Mouse (Mus musculus): ENCODE measurements at regions not wholly inside any gene's neighbourhood (a gene's known extent, or its start where the extent isn't known, plus 50 kb on each side); places are given as distances from the start of the nearest gene placed in this dataset.
"Not testable (repeated sequence)": the region's sequence is repeated elsewhere in the genome, so short reads cannot be mapped to it uniquely, and the experiment has no call there.

- DNase-seq (ENCODE audit: low read depth, low spot score): no peak
Measured at GRCm38 (mm10) chr12:115311956-115312355, 735.6 kb upstream of the Zfp386 start.

DNA sequence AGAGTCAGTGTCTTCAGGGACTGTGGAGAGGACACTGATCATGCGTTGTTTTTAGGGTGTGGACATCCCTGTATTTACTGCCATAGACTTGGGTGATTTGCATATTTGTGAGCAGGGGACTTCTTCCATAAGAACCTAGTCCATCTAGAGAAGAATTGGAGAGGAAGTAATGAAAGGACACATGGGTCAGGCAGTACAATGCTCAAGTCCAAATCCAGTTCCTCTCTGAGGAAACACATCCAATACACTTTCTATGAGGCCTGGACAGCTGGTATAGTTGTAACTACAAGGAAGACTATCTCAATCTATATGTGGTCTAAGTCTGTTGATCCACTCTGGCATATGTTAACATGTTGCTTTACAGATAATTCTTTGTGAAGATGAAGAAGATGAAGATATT lies 734.9 kb upstream of the Zfp386 start:
- not testable (repeated sequence) for DNase-seq (ENCODE audit: low read depth, low spot score)

- DNase-seq (ENCODE audit: low read depth, low spot score): not testable (repeated sequence)
Measured at GRCm38 (mm10) chr12:115320641-115321040, 726.9 kb upstream of the Zfp386 start.

DNA sequence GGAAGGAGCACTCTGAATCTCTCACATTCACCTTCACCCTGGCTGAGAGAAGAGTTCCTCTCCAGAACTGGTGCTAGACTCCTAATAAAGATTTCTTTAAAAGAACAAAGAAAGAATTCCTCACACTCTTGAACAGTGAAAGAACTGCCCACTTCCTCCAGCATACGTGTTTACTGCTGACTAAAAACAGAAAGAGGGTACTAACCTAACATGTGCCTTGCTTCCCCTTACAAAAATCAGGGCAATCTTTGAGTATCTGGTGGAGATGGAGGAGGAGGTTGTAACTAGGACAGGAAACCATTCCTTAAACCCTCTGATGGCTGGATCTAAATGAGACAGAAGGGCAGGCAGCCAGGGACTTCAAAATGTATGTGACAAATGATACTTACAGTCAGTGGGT lies 719.1 kb upstream of the Zfp386 start:
- no peak for DNase-seq (ENCODE audit: low read depth, low spot score)

GRCm38 (mm10) chr12:115334770-115335169 lies 712.8 kb upstream of the Zfp386 start:
- not testable (repeated sequence) for DNase-seq (ENCODE audit: low read depth, low spot score)

GRCm38 (mm10) chr12:115336594-115336993 lies 710.9 kb upstream of the Zfp386 start:
- no peak for DNase-seq (ENCODE audit: low read depth, low spot score)

DNA sequence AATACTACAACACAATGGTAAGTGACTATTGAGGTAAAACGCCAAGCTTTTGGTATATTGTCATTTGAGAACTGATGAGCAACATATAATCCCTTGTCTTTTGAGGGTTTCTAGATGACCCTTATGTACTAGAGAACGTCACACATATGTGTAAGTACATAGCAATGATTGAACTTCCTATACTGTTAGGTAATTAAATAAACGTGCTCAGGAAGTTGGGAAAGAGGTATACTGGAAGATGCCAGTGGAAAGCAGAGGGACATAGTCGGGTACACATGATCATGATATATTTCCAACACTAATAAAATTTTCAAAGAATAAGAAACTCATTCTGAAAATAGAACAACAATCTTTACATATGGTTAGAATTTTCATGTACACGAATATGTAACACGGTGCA lies 701.4 kb upstream of the Zfp386 start:
- DNase-seq (ENCODE audit: low read depth, low spot score): not testable (repeated sequence)

GRCm38 (mm10) chr12:115359050-115359449 lies 688.5 kb upstream of the Zfp386 start:
- not testable (repeated sequence) for DNase-seq (ENCODE audit: low read depth, low spot score)

DNA sequence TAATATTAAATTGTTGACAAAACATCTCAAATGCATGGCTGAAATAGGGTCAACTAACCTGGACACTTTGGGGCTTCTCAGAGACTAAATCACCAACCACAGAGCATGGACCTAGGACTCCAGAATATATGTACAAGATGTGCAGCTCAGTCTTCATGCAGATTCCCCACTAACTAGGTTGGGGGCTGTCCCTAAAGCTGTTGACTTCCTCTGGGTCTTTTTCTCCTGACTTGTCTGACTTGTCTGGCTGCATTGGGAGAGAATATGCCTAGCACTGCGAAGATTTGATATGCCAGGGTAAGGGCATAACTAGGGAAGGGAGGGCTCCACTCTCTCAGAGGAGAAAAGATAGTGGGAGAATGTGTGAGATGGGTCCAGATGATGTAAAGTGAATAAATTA lies 681.9 kb upstream of the Zfp386 start:
- not testable (repeated sequence) for DNase-seq (ENCODE audit: low read depth, low spot score)

DNA sequence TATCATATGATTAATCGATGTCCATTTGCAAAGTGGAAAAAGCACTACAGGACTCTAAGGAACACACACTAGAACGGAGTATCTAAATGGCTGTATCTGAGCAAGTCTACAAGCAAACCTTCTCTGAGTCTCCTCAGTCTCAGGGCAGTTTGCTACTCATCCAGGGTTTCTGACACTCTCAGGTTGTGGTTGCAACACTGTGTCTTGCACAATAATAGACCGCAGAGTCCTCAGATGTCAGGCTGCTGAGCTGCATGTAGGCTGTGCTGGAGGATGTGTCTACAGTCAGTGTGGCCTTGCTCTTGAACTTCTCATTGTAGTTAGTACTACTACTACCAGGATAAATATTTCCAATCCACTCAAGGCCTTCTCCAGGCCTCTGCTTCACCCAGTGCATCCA lies 675.7 kb upstream of the Zfp386 start:
- not testable (repeated sequence) for DNase-seq (ENCODE audit: low read depth, low spot score)

DNA sequence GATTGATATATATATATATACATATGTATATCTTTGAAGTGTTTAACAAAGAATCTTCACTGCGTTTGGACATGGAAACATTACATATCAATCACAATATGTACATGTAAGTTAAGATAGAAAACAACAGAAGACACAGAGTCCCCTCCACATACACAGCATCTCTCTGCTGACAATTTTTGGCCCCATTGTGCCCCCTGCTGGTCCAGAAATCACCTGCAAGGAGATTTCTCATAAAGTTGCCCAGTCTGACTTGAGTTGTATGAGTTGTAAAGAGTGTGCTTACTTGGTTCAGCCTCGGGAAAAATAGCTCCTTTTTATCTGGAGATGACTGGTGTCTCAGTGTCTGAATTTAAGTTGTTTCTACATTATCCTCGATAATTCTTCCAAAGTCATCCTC lies 674.5 kb upstream of the Zfp386 start:
- DNase-seq (ENCODE audit: low read depth, low spot score): not testable (repeated sequence)

DNA sequence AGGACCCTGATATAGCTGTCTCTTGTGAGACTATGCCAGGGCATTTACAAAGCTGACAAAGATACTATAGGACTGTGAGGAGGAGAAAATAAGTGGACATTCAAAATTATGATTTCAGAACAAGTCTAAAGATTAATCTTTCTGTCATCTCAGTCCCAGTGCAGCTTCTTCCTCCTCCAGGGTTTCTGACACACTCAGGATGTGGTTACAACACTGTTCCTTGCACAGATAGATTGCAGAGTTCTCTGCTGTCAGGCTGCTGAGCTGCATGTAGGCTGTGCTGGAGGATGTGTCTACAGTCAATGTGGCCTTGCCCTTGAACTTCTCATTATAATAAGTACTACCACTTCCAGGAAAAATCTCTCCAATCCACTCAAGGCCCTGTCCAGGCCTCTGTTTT lies 661.0 kb upstream of the Zfp386 start:
- DNase-seq (ENCODE audit: low read depth, low spot score): not testable (repeated sequence)

GRCm38 (mm10) chr12:115404116-115404515 lies 643.4 kb upstream of the Zfp386 start:
- DNase-seq (ENCODE audit: low read depth, low spot score): no peak

- DNase-seq (ENCODE audit: low read depth, low spot score): no peak
Measured at GRCm38 (mm10) chr12:115404657-115405056, 642.9 kb upstream of the Zfp386 start.

- DNase-seq (ENCODE audit: low read depth, low spot score): not testable (repeated sequence)
Measured at GRCm38 (mm10) chr12:115446247-115446646, 601.3 kb upstream of the Zfp386 start.

DNA sequence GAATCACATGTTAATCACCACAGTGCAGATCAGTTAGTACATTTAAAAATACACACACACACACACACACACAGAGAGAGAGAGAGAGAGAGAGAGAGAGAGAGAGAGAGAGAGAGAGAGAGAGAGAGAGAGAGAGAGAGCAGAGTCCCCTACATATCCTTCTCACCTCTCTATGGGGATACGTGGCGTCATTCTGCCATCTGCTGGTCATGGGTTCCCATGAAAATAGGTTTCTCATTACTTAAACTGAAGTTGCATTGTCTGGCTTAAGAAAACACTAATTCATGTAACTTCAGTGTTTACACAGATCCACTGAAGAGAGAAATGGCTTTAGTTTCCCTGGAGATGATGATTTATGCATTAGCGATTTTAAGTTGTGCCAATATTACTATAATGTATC lies 594.9 kb upstream of the Zfp386 start:
- DNase-seq (ENCODE audit: low read depth, low spot score): not testable (repeated sequence)

DNA sequence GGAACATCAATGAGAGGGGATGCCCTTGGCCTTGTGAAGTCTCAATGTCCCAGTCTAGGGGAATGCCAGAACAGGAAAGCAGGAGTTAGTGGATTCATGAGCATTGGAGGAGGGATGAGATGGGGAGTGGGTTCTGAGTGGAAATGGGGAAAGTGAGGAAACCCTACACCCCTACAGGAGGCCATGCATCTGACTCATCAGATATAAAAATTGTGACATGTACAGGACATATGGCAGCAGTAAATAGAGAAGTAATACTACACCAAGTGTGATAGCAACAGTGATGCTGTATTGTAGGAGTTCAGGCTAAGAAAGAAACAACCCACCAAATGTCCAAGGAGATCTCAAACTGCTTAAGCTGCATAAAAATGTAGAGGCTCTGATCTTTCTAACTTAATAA lies 582.7 kb upstream of the Zfp386 start:
- not testable (repeated sequence) for DNase-seq (ENCODE audit: low read depth, low spot score)

GRCm38 (mm10) chr12:115468015-115468414 lies 579.5 kb upstream of the Zfp386 start:
- DNase-seq (ENCODE audit: low read depth, low spot score): not testable (repeated sequence)

DNA sequence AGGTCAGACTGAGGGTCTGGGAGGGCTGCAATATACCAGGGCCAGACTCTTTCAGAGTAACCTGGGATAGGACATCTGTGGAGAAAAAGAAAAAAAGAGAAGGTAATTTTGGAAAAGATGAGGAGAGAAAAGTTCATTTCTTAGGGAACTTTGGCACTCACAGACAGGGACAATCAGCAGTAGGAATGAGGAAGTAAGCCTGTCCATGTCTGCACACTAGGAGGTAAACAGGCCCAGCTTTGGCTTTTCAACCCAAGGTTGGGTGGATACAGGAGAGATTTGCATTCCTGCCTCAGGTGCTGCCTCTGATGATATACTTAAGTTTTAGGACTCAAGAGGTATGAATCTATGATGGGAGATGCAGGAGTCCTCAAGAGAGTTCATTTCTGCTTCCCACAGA lies 579.0 kb upstream of the Zfp386 start:
- not testable (repeated sequence) for DNase-seq (ENCODE audit: low read depth, low spot score)

GRCm38 (mm10) chr12:115498865-115499264 lies 548.7 kb upstream of the Zfp386 start:
- no peak for DNase-seq (ENCODE audit: low read depth, low spot score)

GRCm38 (mm10) chr12:115507285-115507684 lies 540.2 kb upstream of the Zfp386 start:
- DNase-seq (ENCODE audit: low read depth, low spot score): not testable (repeated sequence)

DNA sequence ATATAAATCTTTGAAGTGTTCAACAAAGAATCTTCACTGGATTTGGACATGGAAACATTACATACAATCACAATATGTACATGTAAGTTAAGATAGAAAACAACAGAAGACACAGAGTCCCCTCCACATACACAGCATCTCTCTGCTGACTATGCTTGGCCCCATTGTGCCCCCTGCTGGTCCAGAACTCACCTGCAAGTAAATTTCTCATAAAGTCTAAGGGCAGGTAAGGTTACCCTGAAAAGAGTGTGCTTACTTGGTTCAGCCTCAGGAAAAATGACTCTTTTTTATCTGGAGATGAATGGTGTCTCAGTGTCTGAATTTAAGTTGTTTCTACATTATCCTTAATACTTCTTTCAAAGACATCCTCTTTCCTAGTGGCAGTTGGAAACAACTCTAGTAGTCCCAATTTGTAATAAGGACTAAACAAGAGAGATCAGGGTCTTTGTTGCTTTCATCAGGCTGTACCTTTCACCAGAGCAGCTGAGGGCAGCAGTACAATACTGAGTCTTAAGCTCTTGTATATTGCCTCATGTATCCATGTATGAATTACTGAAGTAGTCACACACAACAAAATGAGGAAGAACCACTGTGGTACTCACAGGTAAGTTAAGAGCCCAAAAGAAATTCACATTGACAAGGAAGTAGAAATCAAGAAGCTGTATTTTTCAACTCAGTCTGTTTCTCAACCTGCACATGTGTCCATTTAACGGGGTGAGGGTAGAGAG lies 538.7 kb upstream of the Zfp386 start:
- DNase-seq (ENCODE audit: low read depth, low spot score): not testable (repeated sequence)

DNA sequence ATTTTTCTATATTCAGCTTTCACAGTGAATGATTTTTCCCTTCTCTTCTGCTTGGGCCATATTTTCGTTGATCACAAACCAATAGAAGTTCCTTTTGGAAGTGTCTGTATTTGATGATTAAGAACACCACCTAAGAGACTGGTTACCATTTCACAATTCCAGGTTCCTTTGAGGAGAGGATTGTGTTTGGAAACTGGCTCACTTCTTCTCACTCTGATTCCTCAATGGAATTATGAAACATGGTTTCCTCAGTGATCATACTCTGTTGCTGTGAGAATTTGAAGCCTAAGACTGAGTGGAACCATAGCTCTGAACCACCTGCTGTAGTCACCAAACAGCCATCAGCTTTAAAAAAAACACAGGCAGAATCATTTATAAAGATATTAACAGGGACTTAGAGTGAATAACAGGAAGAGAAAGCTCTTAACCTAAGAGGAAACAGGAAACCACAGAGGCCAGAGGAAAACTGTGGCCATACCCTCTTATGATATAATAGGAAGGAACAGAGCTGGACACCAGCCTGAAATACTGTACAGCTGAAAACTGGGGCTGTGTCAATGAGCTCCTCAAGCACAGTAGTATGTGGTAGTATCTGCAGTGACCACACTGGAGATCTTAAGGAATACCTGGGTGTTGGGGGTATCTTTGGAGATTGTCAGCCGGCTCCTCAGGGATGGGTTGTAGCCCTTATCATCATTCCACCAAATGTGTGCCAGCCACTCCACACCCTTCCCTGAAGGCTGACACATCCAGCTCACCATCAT lies 528.6 kb upstream of the Zfp386 start:
- not testable (repeated sequence) for DNase-seq (ENCODE audit: low read depth, low spot score)
